Mouse (Mus musculus): ENCODE measurements around the gene Tspan32.

DNA sequence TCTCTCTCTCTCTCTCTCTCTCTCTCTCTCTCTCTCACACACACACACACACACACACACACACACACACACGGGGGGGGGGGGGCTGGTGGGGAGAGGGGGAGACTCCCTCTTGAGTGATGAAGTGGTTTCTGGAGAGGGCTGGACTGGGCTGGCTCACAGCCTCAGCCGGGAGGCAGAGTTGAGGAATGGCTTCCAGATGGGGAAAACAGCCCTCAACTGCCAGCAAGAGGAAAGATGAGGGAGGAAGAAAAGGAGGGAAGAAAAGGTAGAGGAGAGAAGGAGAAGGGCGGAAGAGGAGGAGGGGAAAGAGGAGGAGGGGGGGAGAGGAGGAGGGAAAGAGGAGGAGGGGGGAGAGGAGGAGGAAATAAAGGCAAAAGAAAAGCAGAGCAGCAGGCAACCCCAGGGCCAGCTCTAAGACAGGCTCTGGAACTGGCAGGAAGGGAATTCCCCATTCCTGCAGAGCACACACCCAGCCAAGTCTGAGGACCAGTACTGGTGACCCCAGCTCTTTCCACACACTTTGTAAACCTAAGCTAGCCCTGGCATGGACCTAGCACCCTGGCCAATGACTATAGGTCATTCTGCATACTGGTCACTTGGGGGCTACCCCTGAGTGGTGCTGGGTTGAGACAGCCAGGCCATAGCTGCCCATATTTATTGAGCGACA lies 4.3 kb downstream of the Tspan32 start:
- TF ChIP-seq CTCF (IDR thresholded peaks at IDR 0.05; ENCODE audit: low read depth) (no peak), EP300 (IDR thresholded peaks at IDR 0.05; ENCODE audit: low read depth) (no peak)

Data from liver, postnatal 0 days (tissue).